Mouse (Mus musculus) telencephalon, adult 2 months (tissue): ENCODE data around the gene Wdr46.
"Not testable (repeated sequence)": the region's sequence is repeated elsewhere in the genome, so short reads cannot be mapped to it uniquely, and the experiment has no call there.

Source experiments
- DNase-seq: peaks from one replicate; pipeline ENCODE4 v3.0.0-alpha.2; 2011; ENCODE audit warnings: low read depth, low spot score

The Wdr46 gene

DNA sequence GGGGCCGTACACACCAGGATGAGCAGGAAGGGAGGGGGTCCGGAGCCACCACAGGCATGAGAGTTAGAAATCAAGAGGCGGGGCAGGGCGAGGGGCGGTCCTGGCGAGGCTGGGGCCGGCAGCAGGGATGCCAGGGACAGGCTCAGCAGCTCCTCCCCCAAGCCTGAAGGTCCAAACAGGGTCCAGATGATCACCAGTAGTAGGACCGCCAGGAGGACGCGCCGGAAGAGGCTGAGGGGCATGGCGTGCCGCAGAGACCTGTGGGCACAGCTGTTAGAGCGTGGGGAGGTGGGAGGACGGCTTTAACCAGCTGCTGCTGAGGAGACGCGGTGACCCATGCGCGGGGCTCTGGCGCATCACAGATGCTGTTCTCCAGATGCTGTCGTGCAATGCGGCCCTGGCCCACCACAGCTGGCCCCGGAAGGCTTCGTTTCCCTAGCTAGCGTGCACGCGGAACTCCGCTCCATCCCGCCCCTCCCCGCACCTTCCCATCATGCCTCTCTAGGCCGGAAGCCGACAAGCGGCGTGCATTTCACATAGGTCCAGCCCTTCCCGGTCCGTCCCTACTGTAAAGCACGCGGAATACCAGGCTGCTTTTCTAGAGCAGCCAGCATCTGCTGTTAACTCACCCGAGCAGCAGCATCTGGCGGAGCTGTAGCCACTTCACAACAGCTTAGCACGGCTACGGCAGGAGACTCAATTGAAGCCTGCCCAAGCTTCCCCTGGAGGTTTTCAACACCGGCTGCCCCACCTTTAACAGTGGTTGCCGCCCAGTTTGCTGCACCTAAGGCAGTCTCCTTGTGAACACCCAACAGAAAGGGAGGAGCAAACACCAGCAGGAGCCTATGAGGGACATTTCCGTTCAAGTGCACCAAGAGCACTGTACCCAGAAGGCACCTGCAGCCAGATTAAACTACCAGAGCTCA is 10.8 kb downstream of the Wdr46 start, which contains the start of gene B3galt4:
Gene B3galt4, minus strand, starts transcription at position 468 of the 926 bp plus-strand sequence.
- DNase-seq, result peak; percentile 89

DNA sequence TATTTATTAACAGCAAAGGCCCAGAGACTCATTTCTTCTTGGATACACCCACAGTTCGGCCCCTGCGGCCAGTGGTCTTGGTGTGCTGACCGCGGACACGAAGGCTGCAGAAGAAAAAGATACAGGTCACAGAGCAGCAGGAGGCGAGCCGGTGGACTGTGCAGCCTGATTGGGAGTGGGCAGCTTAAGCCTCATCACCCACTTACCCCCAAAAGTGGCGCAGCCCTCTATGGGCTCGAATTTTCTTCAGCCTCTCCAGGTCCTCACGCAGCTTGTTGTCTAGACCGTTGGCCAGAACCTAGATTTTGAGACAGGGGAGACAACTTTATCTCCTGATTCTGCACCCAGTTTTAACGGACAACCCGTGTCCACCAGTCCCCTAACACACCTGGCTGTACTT is 11.6 kb downstream of the Wdr46 start:
- not testable (repeated sequence) for DNase-seq

DNA sequence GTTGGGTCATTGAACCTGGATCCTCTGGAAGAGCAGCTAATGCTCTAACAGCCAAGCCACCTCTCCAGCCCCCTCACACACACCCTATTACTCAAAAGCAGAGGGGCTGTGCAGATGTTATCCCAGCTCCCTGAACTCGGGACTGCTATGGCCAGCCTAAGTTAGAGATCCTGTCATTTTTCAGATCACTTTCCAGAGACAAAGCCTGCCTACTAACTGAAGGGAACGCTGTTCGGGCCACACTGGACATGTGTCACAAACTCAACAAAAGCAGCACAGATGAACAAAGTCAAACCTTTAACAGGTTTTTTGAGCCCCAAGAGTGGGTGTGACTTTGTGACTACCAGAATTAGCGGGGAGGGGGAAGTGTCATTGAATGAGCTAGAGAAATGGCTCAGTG is 12.4 kb downstream of the Wdr46 start:
- no peak for DNase-seq

DNA sequence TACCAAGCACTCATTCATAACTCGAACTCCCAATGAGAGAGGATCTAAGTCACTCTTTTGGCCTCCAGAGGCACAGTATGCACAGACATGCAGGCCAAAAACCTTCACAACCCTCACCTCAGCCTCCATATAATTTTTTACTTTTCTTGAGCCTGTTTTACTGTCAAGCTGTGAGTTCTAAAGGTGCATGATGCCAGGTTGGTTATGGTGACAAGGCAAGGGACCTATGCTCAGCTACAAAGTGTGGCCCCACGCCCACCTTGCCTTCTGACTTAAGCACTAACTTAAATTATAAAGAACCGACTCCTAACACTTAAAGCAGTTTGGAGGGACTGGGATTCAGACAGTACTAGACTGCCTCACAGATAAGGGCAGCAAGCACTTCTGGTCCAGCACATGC is 12.8 kb downstream of the Wdr46 start:
- DNase-seq, result no peak

DNA sequence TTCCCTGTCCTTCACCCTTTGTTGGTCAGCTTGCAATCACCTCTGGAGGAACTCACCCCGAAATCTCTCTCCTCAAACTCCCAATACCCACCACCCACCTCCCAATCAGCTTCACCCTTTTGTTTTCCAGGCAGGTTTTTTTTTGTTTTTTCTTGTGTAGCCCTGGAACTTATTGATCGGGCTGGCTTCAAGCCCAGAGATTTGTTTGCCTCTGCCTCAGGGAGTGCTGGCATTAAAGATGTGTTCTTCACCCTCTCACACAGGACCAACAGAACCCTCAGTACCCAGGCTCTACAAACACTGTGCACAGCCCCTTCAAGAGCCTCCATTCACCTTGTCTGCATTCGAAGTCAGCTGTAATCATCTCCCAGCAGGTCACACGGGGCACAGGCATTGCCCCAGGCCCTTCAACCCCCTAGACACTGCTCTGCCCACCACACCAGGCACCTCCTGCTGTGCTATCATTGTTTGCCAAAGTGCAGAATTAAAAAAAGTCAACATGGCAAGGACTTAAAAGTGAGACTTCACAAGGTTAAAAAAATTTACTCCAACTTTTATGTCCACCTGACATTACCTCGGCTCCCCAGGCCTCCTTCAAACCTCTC is 13.6 kb downstream of the Wdr46 start:
- DNase-seq, result no peak

DNA sequence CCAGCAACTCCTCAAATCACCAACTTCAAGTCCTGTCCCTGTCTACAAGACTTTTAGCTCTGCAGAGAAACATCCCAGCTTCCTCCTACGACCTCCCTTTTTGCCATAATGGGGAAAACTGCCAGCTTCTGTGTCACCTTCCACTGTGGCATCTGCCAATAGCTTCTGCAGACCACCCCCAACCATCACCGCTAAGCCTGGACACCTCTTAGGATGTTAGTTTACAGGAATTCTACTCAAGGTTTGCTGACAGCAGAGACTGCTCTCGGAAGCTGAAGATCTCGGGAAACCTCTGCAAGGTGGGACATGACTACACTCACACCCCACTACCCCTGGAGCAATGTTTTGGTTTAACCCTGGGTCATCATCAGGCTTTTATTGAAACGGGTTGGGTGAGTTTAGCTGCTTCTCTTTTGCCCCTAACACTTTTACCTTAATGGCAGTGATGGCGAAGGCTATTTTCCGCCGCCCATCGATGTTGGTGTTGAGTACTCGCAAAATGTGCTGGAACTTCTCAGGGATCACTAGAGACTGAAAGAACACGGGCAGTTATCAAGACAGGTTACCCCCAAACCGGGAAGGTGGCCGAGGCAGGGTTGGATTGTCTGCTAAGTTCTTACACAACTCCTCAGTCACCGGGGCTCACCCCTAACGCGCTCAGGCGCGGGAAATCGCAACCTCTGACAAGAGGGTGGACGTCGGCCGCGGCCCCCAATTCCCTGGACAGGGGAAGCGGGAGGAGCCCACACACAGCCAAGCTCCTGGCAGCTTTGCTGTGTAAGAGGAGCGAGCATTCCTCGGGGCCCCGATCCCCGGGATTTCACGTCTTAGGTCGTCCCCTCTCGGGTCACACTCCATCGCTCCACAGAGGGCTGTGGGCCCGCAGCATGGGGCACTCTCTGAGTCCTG is 14.4 kb downstream of the Wdr46 start:
- DNase-seq, result no peak

DNA sequence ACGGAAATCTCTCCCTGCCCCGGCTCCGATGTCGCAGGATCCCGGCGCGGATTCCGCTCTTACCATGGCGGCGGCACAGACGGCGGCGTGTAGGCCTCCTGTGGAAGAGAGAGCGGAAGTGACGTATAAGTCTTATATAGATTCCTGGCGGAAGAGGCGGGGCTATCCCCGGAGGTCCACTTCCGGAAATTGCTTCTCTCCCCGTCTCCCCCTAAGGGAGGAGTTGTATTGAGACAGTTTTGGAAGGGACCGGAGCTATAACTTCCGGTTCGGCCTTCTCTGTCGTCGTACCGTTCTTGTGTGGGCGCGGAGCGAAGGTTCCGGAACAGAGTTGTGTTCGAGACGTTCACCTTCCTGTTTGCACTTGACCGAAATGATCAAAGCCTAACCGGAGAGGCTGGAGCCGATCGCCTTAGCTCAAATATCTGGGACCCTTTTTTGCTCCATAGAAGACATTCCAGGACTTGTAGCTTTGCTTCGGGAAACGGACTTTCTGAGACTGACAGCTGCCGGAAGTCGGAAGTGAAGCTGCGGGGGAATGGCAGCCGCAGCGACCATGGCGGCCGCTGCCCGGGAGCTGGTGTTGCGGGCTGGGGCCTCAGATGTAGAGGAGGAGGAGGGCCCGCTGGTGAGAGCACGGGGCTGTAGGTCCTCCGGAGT is 15.2 kb downstream of the Wdr46 start, which contains the start of the genes Vps52 and Rps18:
Gene Vps52, plus strand, starts transcription at position 258 of the 660 bp plus-strand sequence.
Gene Rps18, minus strand, starts transcription at position 447 of the 660 bp plus-strand sequence.
- DNase-seq, result peak; percentile 99

DNA sequence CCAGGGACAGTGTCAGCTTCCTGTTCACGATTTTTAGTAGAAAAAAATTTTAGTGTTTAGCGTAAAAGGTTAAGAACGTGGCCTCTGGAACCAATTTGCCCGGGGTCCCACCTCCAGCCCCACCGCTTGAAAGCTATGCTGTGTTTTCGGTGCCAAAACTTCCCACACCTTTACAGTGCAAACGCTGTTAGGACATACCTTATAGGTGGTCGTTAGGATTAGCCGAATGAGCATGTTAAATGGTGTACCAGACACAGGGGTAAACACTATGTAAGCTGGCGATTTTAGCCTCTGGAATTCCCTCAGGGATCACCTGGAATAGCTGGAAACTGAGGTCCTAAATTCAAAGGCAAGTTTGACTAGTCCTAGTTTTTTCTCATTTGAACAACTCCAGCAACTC is 15.9 kb downstream of the Wdr46 start:
- DNase-seq, result no peak

DNA sequence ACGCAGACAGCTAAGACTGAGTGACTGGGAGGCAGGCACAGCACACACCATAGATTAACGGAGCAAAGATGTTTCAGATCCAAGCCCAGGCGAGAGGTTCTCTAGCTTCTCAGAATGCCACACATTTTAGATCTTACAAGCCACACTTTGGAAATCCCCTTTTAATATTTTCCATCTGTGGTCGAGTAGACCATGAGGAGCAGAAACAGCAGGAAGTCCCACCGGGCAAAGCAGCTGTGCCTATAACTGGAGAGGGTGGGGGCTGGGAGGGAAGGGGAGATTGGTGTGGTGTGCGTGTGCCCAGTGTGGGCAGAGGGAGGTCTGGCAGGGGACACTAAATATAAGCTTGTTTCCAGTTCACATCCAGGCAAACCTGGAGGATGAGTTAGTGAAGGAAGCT is 17.0 kb downstream of the Wdr46 start:
- no peak for DNase-seq

DNA sequence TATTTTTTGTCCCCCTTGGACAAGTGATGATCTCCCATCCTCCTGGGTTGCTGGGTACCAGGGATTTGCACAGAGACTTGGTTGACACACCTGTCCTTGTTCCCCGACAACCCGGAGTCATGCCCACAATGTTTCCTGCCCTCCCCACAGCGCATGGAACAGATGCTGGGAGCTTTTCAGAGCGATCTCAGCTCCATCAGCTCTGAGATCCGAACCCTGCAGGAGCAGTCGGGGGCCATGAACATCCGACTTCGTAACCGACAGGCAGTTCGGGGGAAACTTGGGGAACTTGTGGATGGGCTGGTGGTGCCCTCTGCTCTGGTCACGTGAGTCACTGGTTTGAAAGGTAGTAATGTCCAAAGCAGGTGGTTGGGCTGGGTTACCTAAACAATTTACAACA is 18.0 kb downstream of the Wdr46 start:
- DNase-seq, result no peak

DNA sequence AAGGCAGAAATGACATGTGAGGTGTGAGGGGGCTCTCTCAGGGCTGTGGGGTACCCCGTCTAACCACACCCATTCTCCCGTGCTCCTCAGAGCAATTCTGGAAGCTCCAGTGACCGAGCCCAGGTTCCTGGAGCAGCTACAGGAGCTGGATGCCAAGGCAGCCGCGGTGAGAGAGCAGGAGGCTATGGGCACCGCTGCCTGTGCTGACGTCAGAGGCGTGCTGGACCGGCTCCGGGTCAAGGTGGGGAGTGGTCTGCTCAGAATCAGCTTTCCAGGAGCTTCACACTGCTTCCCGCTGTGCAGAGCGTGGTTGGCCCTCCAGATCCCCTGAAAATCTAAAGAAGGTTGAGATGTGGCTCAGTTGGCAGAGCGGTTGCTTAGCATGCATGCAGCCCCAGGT is 18.7 kb downstream of the Wdr46 start:
- DNase-seq, result no peak

DNA sequence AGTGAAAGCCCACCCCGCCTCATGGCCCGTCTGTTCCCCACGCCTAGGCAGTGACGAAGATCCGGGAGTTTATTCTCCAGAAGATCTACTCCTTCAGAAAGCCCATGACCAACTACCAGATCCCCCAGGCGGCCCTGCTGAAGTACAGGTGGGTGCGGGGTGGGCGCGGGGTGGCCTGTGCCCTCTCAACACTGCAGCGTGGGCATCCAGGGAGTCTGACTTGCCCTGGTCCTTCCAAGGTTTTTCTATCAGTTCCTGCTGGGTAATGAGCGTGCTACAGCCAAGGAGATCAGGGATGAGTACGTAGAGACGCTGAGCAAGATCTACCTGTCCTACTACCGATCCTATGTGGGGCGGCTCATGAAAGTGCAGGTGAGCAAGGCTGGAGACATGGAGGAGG is 19.5 kb downstream of the Wdr46 start:
- DNase-seq, result no peak

DNA sequence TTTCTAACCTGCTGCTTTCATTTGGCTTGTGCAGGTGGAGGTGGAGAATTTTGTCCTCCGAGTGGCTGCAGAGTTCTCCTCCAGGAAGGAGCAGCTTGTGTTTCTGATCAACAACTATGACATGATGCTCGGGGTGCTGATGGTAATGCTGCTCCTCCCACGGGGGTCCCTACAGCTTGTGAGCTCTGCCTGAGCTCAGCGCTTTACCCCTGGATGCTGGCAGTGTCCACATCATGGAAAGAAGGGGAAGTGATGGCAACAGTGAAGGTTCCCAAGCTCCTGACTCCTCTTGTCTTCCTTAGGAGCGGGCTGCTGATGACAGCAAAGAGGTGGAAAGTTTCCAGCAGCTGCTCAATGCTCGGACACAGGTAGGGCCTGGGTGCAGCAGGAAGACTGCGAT is 22.4 kb downstream of the Wdr46 start:
- no peak for DNase-seq

DNA sequence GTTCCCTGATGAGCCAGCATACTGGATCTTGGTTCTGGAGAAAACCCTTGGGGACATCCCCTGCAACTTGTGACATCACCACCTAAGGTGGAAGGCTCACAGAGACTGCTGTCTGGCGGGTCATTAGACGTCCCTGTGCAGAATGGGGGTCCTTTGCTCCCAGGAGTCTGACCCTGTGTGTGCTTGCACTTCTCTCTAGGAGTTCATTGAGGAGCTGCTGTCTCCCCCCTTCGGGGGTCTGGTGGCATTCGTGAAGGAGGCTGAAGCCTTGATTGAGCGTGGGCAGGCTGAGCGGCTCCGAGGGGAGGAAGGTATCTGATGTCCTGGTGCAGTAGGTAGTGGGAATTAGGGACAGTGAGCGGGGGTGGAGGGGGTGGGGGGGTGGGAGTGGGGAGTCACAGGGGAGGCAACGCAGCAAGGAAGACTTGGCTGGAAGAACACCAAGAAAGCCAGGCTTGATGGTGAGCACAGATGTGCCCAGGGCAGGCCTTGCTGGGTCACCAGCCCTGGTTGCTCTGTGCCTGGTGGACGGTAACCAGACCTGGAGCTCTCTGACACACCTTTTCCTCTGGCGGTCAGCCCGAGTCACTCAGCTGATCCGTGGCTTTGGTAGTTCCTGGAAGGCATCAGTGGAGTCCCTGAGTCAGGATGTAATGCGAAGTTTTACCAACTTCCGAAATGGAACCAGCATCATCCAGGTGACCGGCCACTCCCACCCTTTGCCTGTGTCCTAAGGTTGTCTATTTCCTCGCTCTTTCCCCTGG is 24.8 kb downstream of the Wdr46 start:
- no peak for DNase-seq

DNA sequence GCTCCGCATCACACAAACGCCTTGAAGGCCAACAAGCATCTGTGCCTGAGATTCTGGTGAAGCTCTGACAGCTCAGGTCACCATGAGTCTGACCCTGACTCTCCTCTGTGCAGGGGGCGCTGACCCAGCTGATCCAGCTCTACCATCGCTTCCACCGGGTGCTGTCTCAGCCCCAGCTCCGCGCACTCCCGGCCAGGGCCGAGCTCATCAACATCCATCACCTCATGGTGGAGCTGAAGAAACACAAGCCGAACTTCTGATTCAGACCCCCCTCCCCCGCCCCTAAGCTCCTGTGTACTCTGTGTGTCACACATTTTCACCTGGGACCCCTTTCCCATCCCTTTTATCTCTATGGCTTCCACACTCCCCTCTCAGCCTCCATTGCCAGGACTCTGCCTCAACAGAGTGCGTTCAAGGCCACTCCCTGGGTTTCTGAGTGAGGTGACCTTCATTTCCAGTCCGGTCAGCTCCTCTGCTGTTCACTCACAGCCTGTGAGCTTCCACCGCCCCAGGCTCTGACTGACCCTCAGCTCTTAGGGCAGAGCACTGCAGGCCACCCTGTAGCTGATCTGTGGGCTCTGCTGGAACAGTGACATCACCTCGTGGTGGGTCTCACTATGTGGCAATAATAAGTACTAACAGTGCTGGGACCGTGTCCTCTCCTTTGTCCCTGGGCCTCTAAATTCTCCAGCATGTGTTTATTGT is 25.5 kb downstream of the Wdr46 start:
- DNase-seq, result no peak

DNA sequence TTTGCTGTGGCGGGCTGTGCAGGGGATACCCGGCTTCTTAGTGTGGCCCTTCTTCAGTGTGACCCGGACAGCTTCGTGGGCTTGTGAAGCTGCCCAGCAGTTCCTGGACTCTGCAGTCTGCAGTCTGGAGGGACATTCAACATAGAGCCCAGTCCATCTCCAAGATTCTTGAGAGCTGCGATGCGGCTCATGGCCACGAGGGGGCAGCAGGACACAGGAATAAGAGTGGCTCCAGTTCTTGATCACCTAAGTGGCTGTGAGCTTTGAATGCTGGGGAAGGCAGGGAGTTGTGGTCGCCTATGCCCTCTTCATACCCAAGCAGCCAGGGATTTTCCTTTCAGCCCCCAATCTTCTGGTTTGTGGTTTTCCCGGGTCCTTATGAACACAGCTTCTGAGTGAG is 28.0 kb downstream of the Wdr46 start:
- DNase-seq, result no peak

DNA sequence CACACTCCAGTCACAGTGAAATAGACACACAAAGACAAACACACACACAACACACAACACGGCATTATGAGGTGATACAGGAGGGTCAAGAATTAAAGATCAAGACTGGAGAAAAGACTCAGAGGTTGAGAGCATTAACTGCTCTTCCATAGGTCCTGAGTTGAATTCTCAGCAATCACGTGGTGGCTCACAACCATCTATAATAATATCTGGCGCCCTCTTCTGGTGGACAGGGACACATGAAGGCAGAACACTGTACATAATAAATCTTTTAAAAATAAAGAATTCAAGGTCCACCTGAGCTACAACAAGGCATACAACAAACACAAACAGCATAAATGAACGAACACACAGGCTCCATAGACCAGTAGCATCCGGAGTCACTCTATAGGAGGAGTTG is 28.5 kb downstream of the Wdr46 start:
- DNase-seq, result no peak

DNA sequence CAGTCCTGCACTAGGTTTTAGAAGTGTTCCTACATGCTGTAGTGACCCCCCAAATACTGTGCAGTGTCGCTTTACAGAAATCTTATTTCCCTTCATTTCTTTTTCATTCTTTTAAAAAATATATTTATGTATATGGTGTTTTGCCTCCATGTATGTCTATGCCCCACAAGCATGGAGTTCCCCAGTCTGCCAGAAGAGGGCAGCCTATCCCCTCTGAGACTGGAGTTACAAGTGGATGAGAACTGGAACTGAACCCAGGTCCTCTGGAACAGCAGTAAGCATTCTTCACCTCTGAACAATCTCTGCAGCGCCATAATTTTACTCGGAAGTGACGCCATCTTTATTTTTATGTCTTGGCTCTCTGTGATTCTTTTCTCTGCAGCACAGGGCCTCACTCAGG is 28.9 kb downstream of the Wdr46 start:
- no peak for DNase-seq

DNA sequence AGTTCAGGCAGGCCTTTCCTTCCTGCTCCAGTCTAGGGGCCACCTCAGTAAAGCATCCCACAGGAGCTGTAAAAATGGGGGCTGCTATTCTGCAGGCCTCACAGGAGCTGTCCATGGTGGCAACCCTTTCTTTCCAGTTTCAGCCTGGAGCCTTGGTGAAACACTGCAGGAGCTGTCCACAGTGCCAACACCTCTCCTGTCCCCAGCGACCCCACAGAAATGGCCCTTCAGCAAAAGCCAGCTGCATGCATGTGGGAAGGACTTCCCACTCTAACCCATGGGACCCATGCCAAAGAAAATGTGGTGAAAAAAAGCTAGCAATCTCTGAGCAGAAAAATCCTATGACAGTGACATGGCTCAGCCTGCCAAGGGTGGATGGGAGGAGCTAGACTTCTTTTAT is 32.2 kb downstream of the Wdr46 start:
- DNase-seq, result no peak

DNA sequence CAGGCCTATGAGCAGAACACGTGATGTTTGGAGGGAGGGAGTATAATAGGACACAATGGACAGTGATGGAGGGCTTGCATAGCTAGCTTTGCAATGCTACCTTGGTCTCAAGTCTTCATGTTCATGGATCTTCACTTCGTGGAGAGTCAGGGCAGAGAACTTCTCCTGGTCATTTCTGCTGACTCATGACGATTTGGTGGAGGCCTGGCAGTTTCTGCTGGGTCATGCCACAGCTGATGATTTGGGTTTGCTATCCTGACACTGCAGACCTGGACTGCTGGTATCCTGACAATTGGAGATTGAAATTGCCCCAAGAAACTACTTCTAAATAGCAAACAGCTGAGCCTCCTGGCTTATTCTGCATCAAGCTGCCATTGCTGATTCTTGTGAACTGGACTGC is 33.1 kb downstream of the Wdr46 start:
- DNase-seq, result no peak
